Mouse (Mus musculus): ENCODE measurements around the gene Tle2. TPM values are rescaled to one million over a fixed set of nuclear protein-coding genes. Genes with fewer than 3 reads are reported as not detected.

Tle2 gene
- polyA plus RNA-seq, 1 experiment from 2014 or later, result 3.0 TPM

- 54% methylated on average over 3 of the region's 3 CpGs for whole genome bisulfite sequencing
- Histone ChIP-seq H3K4me2 (replicated peaks; ENCODE audit: low read depth) (no peak overlapping the region), H3K4me1 (replicated peaks; ENCODE audit: control insufficient read depth, insufficient read depth, low read length) (peaks cover 9% of the 10 kb centered on the region; the same call in 1 of the 2 replicates), H3K27me3 (replicated peaks; ENCODE audit: control insufficient read depth, insufficient read depth, low read length) (no peaks in the 10 kb centered on the region), H3K4me3 (ENCODE audit: low read depth, low read length) (no peak overlapping the region), H3K9me3 (ENCODE audit: control insufficient read depth) (no peaks in the 10 kb centered on the region), H3K27ac (ENCODE audit: low read depth, low read length) (no peak overlapping the region), H3K36me3 (ENCODE audit: control insufficient read depth, insufficient read depth) (no peaks in the 10 kb centered on the region), H3K9ac (ENCODE audit: low read depth, low read length) (no peak overlapping the region)
- TF ChIP-seq CTCF (IDR thresholded peaks at IDR 0.05; ENCODE audit: low read depth), result no peak
- ATAC-seq, result no peak
These were observed 24.0 kb downstream of the Tle2 start for GRCm38 (mm10) chr10:81598342-81598741.

GRCm38 (mm10) chr10:81598871-81599270 is 24.5 kb downstream of the Tle2 start:
- TF ChIP-seq CTCF (IDR thresholded peaks at IDR 0.05; ENCODE audit: low read depth), result no peak
- ATAC-seq, result no peak
- Histone ChIP-seq H3K4me1 (replicated peaks; ENCODE audit: control insufficient read depth, insufficient read depth, low read length) (peaks cover 9% of the 10 kb centered on the region; the same call in 1 of the 2 replicates), H3K4me3 (ENCODE audit: low read depth, low read length) (no peak overlapping the region), H3K27ac (ENCODE audit: low read depth, low read length) (no peak overlapping the region), H3K9me3 (ENCODE audit: control insufficient read depth) (no peaks in the 10 kb centered on the region), H3K36me3 (ENCODE audit: control insufficient read depth, insufficient read depth) (no peaks in the 10 kb centered on the region), H3K9ac (ENCODE audit: low read depth, low read length) (no peak overlapping the region), H3K4me2 (replicated peaks; ENCODE audit: low read depth) (no peak overlapping the region), H3K27me3 (replicated peaks; ENCODE audit: control insufficient read depth, insufficient read depth, low read length) (no peaks in the 10 kb centered on the region)
- WGBS, result 24% methylated on average over 6 of the region's 6 CpGs

- 62% methylated on average over 5 of the region's 5 CpGs for WGBS
- H3K27ac ChIP-seq (ENCODE audit: low read depth, low read length), result no peak overlapping the region
- no peaks in the 10 kb centered on the region for H3K36me3 ChIP-seq (ENCODE audit: control insufficient read depth, insufficient read depth)
- no peaks in the 10 kb centered on the region for H3K27me3 ChIP-seq (replicated peaks; ENCODE audit: control insufficient read depth, insufficient read depth, low read length)
- peaks cover 12% of the 10 kb centered on the region; the same call in 1 of the 2 replicates for H3K4me1 ChIP-seq (replicated peaks; ENCODE audit: control insufficient read depth, insufficient read depth, low read length)
- no peak for TF ChIP-seq CTCF (IDR thresholded peaks at IDR 0.05; ENCODE audit: low read depth)
- no peak overlapping the region for H3K4me3 ChIP-seq (ENCODE audit: low read depth, low read length)
- no peak for ATAC-seq
- no peak overlapping the region for H3K4me2 ChIP-seq (replicated peaks; ENCODE audit: low read depth)
- no peaks in the 10 kb centered on the region for H3K9me3 ChIP-seq (ENCODE audit: control insufficient read depth)
- no peak overlapping the region for H3K9ac ChIP-seq (ENCODE audit: low read depth, low read length)
These were observed 25.3 kb downstream of the Tle2 start for GRCm38 (mm10) chr10:81599630-81600029.

- no peak for ATAC-seq
- Histone ChIP-seq H3K4me2 (replicated peaks; ENCODE audit: low read depth) (no peak overlapping the region), H3K4me3 (ENCODE audit: low read depth, low read length) (no peak overlapping the region), H3K9ac (ENCODE audit: low read depth, low read length) (no peak overlapping the region), H3K4me1 (replicated peaks; ENCODE audit: control insufficient read depth, insufficient read depth, low read length) (peaks cover 15% of the 10 kb centered on the region; the same call in 1 of the 2 replicates), H3K9me3 (ENCODE audit: control insufficient read depth) (no peaks in the 10 kb centered on the region), H3K27ac (ENCODE audit: low read depth, low read length) (no peak overlapping the region), H3K36me3 (ENCODE audit: control insufficient read depth, insufficient read depth) (no peaks in the 10 kb centered on the region), H3K27me3 (replicated peaks; ENCODE audit: control insufficient read depth, insufficient read depth, low read length) (no peaks in the 10 kb centered on the region)
- no peak for TF ChIP-seq CTCF (IDR thresholded peaks at IDR 0.05; ENCODE audit: low read depth)
- WGBS, result 63% methylated on average over 10 of the region's 10 CpGs
These were observed 25.7 kb downstream of the Tle2 start for GRCm38 (mm10) chr10:81600096-81600495.

GRCm38 (mm10) chr10:81600738-81601203 is 26.4 kb downstream of the Tle2 start, which contains the start of gene Tle6:
TSS of gene Tle6 (minus strand) at chr10:81601073.
- Histone ChIP-seq H3K4me2 (replicated peaks; ENCODE audit: low read depth) (peak within 1 kb of the TSS; percentile 60), H3K27ac (ENCODE audit: low read depth, low read length) (no peak within 1 kb of the TSS), H3K4me3 (ENCODE audit: low read depth, low read length) (peak within 1 kb of the TSS; percentile 1; the same call in 1 of the 2 replicates), H3K36me3 (ENCODE audit: control insufficient read depth, insufficient read depth) (no peaks in the 10 kb centered on the region), H3K9me3 (ENCODE audit: control insufficient read depth) (no peaks in the 10 kb centered on the region), H3K27me3 (replicated peaks; ENCODE audit: control insufficient read depth, insufficient read depth, low read length) (no peaks in the 10 kb centered on the region), H3K4me1 (replicated peaks; ENCODE audit: control insufficient read depth, insufficient read depth, low read length) (peaks cover 15% of the 10 kb centered on the region; the same call in 1 of the 2 replicates), H3K9ac (ENCODE audit: low read depth, low read length) (no peak within 1 kb of the TSS)
- TF ChIP-seq CTCF (IDR thresholded peaks at IDR 0.05; ENCODE audit: low read depth), result no peak
- WGBS, result under 1% methylated on average over 28 of the region's 28 CpGs
- peak; percentile 79 for ATAC-seq

GRCm38 (mm10) chr10:81601396-81601905 is 27.1 kb downstream of the Tle2 start:
- Histone ChIP-seq H3K27me3 (replicated peaks; ENCODE audit: control insufficient read depth, insufficient read depth, low read length) (no peaks in the 10 kb centered on the region), H3K27ac (ENCODE audit: low read depth, low read length) (no peak overlapping the region), H3K4me1 (replicated peaks; ENCODE audit: control insufficient read depth, insufficient read depth, low read length) (peaks cover 15% of the 10 kb centered on the region), H3K4me2 (replicated peaks; ENCODE audit: low read depth) (peak overlapping the region; percentile 60), H3K4me3 (ENCODE audit: low read depth, low read length) (peak overlapping the region; percentile 1; the same call in 1 of the 2 replicates), H3K9ac (ENCODE audit: low read depth, low read length) (no peak overlapping the region), H3K9me3 (ENCODE audit: control insufficient read depth) (no peaks in the 10 kb centered on the region), H3K36me3 (ENCODE audit: control insufficient read depth, insufficient read depth) (no peaks in the 10 kb centered on the region)
- no peak for ATAC-seq
- 40% methylated on average over 7 of the region's 7 CpGs for WGBS
- no peak for TF ChIP-seq CTCF (IDR thresholded peaks at IDR 0.05; ENCODE audit: low read depth)

Data from intestine, postnatal 0 days (tissue).